ENCODE assay signal across 25 mouse cellular contexts in genomic region chr10:13932147-13932546, GRCm38 (mm10).
"Had no signal": no experiment of that assay in that cellular context is flagged by ENCODE, and none has a peak within 500 bp of the region (broad histone marks: within the 10 kb centered on the region; RNA-seq: fewer than 3 reads in every experiment).

No protein-coding gene starts in this region.

- ATAC-seq: hindbrain, embryonic 16.5 days; inflammation-experienced regulatory T-cells, adult 6 months; intestine, embryonic 15.5 days; intestine, postnatal 0 days; liver, embryonic 12.5 days had no signal

- H3K4me3 ChIP-seq: heart, embryonic 10.5 days; heart, embryonic 12.5 days; hindbrain, embryonic 10.5 days; hindbrain, embryonic 12.5 days; intestine, embryonic 15.5 days; layer of hippocampus, adult 2 months; left cerebral cortex, adult 2 months; limb, embryonic 13.5 days; limb, embryonic 15.5 days; liver, embryonic 12.5 days had no signal

- H3K4me1 ChIP-seq: heart, embryonic 10.5 days; heart, embryonic 12.5 days; hindbrain, embryonic 10.5 days; hindbrain, embryonic 12.5 days; intestine, embryonic 15.5 days; limb, embryonic 13.5 days; limb, embryonic 15.5 days had no signal

- H3K36me3 ChIP-seq: heart, embryonic 10.5 days; heart, embryonic 12.5 days; hindbrain, embryonic 10.5 days; hindbrain, embryonic 12.5 days; intestine, embryonic 15.5 days; limb, embryonic 13.5 days; limb, embryonic 15.5 days; liver, embryonic 12.5 days had no signal

- H3K27me3 ChIP-seq: heart, embryonic 12.5 days; hindbrain, embryonic 12.5 days; intestine, embryonic 15.5 days; limb, embryonic 13.5 days; limb, embryonic 15.5 days had no signal

- H3K9me3 ChIP-seq: heart, embryonic 10.5 days; heart, embryonic 12.5 days; hindbrain, embryonic 10.5 days; hindbrain, embryonic 12.5 days; intestine, embryonic 15.5 days; limb, embryonic 13.5 days; limb, embryonic 15.5 days; liver, embryonic 12.5 days had no signal

- DNase-seq: gastrocnemius, postnatal 14 days; gastrocnemius, postnatal 36 days; heart, adult 18-20 months; heart, postnatal 10 days; heart, postnatal 4 days; kidney, adult 18-20 months; kidney, adult 8-10 months; kidney, postnatal 10 days; kidney, postnatal 25 days; kidney, postnatal 4 days had no signal

- H3K27ac ChIP-seq: heart, embryonic 10.5 days; hindbrain, embryonic 10.5 days; hindbrain, embryonic 12.5 days; hindbrain, embryonic 14.5 days; intestine, embryonic 15.5 days; layer of hippocampus, adult 2 months; left cerebral cortex, adult 2 months; limb, embryonic 13.5 days; limb, embryonic 15.5 days; liver, embryonic 12.5 days; liver, embryonic 14.5 days had no signal

- H3K4me2 ChIP-seq: heart, embryonic 12.5 days; hindbrain, embryonic 12.5 days; hindbrain, embryonic 14.5 days; intestine, embryonic 15.5 days; limb, embryonic 13.5 days; limb, embryonic 15.5 days; liver, embryonic 12.5 days had no signal

- H3K9ac ChIP-seq: heart, embryonic 12.5 days; hindbrain, embryonic 12.5 days; hindbrain, embryonic 14.5 days; intestine, embryonic 15.5 days; limb, embryonic 13.5 days; limb, embryonic 15.5 days; liver, embryonic 12.5 days; liver, embryonic 14.5 days had no signal
